In the genomic region with DNA sequence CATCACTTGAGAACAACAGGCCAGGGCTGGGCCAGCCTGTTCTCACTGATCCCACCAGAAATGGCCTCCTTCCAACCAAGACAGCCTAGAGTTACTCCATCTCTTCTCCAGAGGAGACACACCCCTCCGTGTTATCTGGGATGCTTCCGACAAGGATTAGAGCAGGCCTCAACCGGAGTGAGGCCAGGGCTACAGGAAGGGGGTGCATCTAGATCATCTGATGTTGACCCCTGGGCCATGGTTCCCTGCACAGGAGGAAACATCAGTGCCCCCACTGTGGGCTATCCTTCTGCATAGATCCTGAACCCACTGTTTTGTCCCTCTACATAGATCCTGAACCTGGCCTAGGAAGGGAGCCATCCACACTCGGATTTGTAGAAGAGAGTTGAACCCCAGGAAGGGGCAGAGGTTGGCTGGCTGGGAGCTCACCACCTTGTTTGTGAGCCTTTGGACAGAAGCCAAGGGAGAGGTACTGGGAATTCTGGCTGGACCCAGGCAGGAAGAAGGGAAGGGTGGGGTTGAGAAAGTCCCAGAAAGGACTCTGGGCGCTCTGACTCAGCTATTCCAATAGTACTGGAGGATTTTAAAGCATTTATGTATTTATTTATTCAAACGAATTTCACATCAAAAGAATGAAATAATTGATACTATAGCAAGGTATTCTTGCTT, we compare ENCODE assay signal across 9 mouse cellular contexts.
A peak's percentile ranks its signal among the peaks of the same experiment; 100 is the strongest.
DNase-seq lines count a peak whose midpoint lies in the region; ATAC-seq lines count a peak whose summit lies in the region.
"Had no signal": no experiment of that assay in that cellular context is flagged by ENCODE, and none has a peak within 500 bp of the region (broad histone marks: within the 10 kb centered on the region; RNA-seq: fewer than 3 reads in every experiment).

No protein-coding gene starts in this region.

- no peak overlapping the region for H3K4me2 ChIP-seq in heart, embryonic 11.5 days
- H3K4me2 ChIP-seq in embryonic facial prominence, embryonic 13.5 days, result no peak overlapping the region
- H3K4me2 ChIP-seq: hindbrain, embryonic 13.5 days had no signal

- no peak overlapping the region for H3K4me3 ChIP-seq in heart, embryonic 11.5 days (ENCODE audit: low read depth, low read length)
- H3K4me3 ChIP-seq in embryonic facial prominence, embryonic 13.5 days, result no peak overlapping the region
- H3K4me3 ChIP-seq: hindbrain, embryonic 13.5 days had no signal

- WGBS in heart, embryonic 11.5 days (ENCODE audit: insufficient replicate concordance), result 66% methylated on average over 6 of the region's 6 CpGs
- WGBS in embryonic facial prominence, embryonic 13.5 days, result 76% methylated on average over 6 of the region's 6 CpGs

- ATAC-seq in heart, embryonic 11.5 days (replicated peaks; ENCODE audit: insufficient number of reproducible peaks, low FRiP score, low TSS enrichment), result no peak
- 0 out of 2 replicates have a peak, but pooled peaks have one; percentile 29 for ATAC-seq in embryonic facial prominence, embryonic 13.5 days (ENCODE audit: insufficient number of reproducible peaks, insufficient read depth, low FRiP score, low TSS enrichment, low read depth)

- DNase-seq in heart, adult 8-10 months (ENCODE audit: low spot score), result peak; percentile 68
- peak; percentile 48 for DNase-seq in 3T3-L1 (ENCODE audit: low read depth, low spot score)
- DNase-seq in kidney, postnatal 36 days, result peak; percentile 58 to 78
- DNase-seq in spleen, adult 18-20 months, result no peak
- DNase-seq in ovary, adult 18-20 months (ENCODE audit: low spot score), result no peak
- DNase-seq in adrenal gland, adult 8-10 months, result no peak

- peaks cover 33% of the 10 kb centered on the region for H3K36me3 ChIP-seq in heart, embryonic 11.5 days (ENCODE audit: control insufficient read depth, insufficient read depth, low read length)
- H3K36me3 ChIP-seq in embryonic facial prominence, embryonic 13.5 days, result peaks cover 57% of the 10 kb centered on the region

- H3K4me1 ChIP-seq in heart, embryonic 11.5 days (ENCODE audit: control insufficient read depth, insufficient read depth, low read length), result peaks cover 14% of the 10 kb centered on the region
- peaks cover 23% of the 10 kb centered on the region for H3K4me1 ChIP-seq in embryonic facial prominence, embryonic 13.5 days

- H3K27me3 ChIP-seq in heart, embryonic 11.5 days (ENCODE audit: control insufficient read depth, insufficient read depth, low read length), result no peaks in the 10 kb centered on the region
- H3K27me3 ChIP-seq in embryonic facial prominence, embryonic 13.5 days, result no peaks in the 10 kb centered on the region
- H3K27me3 ChIP-seq: hindbrain, embryonic 13.5 days had no signal

- no peak overlapping the region for H3K27ac ChIP-seq in heart, embryonic 11.5 days (ENCODE audit: low read depth, low read length)
- H3K27ac ChIP-seq in embryonic facial prominence, embryonic 13.5 days, result peak overlapping the region; percentile 44

- H3K9ac ChIP-seq in heart, embryonic 11.5 days (ENCODE audit: low read depth, low read length), result no peak overlapping the region
- H3K9ac ChIP-seq in embryonic facial prominence, embryonic 13.5 days, result no peak overlapping the region

- no peaks in the 10 kb centered on the region for H3K9me3 ChIP-seq in heart, embryonic 11.5 days (replicated peaks; ENCODE audit: control insufficient read depth, low read length)
- no peaks in the 10 kb centered on the region for H3K9me3 ChIP-seq in embryonic facial prominence, embryonic 13.5 days
- H3K9me3 ChIP-seq: hindbrain, embryonic 13.5 days had no signal

Comparison
In these comparisons a context has a peak if more than half of its experiments do, and no peak if none do; other contexts are left out.
1. DNase-seq: peak in heart, adult 8-10 months (single experiment), 3T3-L1 (single experiment) and kidney, postnatal 36 days (2 of 2); none in spleen, adult 18-20 months (0 of 2), ovary, adult 18-20 months (single experiment) and adrenal gland, adult 8-10 months (single experiment).